Mouse (Mus musculus): Measurements from ENCODE around the gene Atp2b2. TPM values are rescaled to one million over a fixed set of nuclear protein-coding genes. Genes with fewer than 3 reads are reported as not detected.

The Atp2b2 gene
- polyA plus RNA-seq, 1 experiment from 2014 or later: 13.4 TPM

DNA sequence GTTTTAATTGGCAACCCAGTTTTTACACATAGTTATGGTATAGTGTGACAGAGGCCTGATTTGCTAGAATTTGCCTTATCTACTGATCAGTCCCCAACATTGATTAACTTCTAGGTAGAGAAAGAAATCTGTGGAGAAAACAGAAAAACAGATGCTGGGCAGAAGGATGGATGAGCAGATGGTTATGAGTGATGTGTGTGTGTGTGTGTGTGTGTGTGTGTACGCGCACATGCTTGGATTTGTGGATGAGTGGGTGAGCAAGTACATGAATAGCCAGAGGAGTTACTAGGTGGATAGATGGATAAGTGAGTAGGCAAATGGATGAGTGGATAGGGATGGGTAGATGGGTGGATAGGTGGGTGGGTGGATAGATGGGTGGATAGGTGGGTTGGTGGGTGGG, 20.7 kb upstream of the Atp2b2 start:
- ATAC-seq (no peak), DNase-seq (ENCODE audit: low spot score) (peak; percentile 17)
- no peak overlapping the region for H3K4me2 ChIP-seq (ENCODE audit: low read length)
- H3K27ac ChIP-seq (ENCODE audit: low read depth, low read length): no peak overlapping the region
- 86% methylated on average over 2 of the region's 2 CpGs for WGBS
- no peaks in the 10 kb centered on the region for H3K27me3 ChIP-seq (replicated peaks; ENCODE audit: control insufficient read depth, insufficient read depth, low read length)
- H3K36me3 ChIP-seq (ENCODE audit: control insufficient read depth, insufficient read depth, low read length): no peaks in the 10 kb centered on the region
- H3K9me3 ChIP-seq (replicated peaks; ENCODE audit: control insufficient read depth, low read length): no peaks in the 10 kb centered on the region
- no peaks in the 10 kb centered on the region for H3K4me1 ChIP-seq (ENCODE audit: control insufficient read depth, insufficient read depth, low read length)
- no peak overlapping the region for H3K9ac ChIP-seq (ENCODE audit: low read length)
- no peak overlapping the region for H3K4me3 ChIP-seq (ENCODE audit: low read depth, low read length)

DNA sequence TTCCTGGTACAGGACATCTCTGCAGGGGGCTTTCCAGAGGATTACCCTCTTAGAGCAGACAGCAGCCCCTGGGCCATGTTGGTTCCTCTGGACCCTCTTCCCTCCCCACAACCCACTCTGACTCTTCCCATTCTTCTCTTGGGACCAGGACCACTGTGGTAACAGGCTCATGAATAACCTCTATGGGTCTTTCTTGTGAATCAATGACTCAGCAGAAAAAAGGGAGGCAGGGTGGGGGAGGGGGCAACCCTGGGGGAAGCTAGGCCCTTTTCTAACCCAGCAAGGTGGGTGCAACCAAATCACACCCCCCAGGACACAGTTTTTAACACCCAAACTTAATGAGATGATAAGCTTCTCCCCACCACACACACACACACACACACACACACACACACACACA, 20.3 kb upstream of the Atp2b2 start:
- H3K9me3 ChIP-seq (replicated peaks; ENCODE audit: control insufficient read depth, low read length): no peaks in the 10 kb centered on the region
- H3K36me3 ChIP-seq (ENCODE audit: control insufficient read depth, insufficient read depth, low read length): no peaks in the 10 kb centered on the region
- no peaks in the 10 kb centered on the region for H3K4me1 ChIP-seq (ENCODE audit: control insufficient read depth, insufficient read depth, low read length)
- H3K27ac ChIP-seq (ENCODE audit: low read depth, low read length): no peak overlapping the region
- H3K27me3 ChIP-seq (replicated peaks; ENCODE audit: control insufficient read depth, insufficient read depth, low read length): no peaks in the 10 kb centered on the region
- no peak for ATAC-seq
- no peak for DNase-seq (ENCODE audit: low spot score)
- no peak overlapping the region for H3K9ac ChIP-seq (ENCODE audit: low read length)
- no peak overlapping the region for H3K4me3 ChIP-seq (ENCODE audit: low read depth, low read length)
- H3K4me2 ChIP-seq (ENCODE audit: low read length): no peak overlapping the region

DNA sequence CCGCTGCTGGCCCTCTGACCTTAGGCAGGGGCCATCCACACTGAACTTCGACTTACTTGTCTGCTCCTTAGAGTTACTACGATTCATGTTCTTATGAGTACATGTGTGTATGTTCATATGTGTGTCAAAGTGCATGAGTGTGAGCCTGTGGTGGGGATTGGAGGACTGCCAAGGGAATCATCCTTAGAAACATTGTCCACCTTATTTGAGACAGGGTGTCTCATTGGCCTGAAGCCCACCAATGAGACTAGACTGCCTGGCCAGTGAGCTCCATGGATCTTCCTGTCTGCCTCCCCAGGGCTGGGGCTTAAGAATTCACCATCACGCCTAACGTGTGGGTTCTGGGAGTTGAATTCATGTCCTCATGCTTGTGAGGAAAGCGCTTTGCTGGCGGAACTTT, 16.8 kb upstream of the Atp2b2 start:
- 88% methylated on average over 7 of the region's 7 CpGs for WGBS
- Histone ChIP-seq H3K4me2 (ENCODE audit: low read length) (no peak overlapping the region), H3K9me3 (replicated peaks; ENCODE audit: control insufficient read depth, low read length) (no peaks in the 10 kb centered on the region), H3K4me3 (ENCODE audit: low read depth, low read length) (no peak overlapping the region), H3K36me3 (ENCODE audit: control insufficient read depth, insufficient read depth, low read length) (no peaks in the 10 kb centered on the region), H3K27ac (ENCODE audit: low read depth, low read length) (no peak overlapping the region), H3K27me3 (replicated peaks; ENCODE audit: control insufficient read depth, insufficient read depth, low read length) (no peaks in the 10 kb centered on the region), H3K4me1 (ENCODE audit: control insufficient read depth, insufficient read depth, low read length) (no peaks in the 10 kb centered on the region), H3K9ac (ENCODE audit: low read length) (no peak overlapping the region)
- no peak for DNase-seq (ENCODE audit: low spot score)
- ATAC-seq: no peak

DNA sequence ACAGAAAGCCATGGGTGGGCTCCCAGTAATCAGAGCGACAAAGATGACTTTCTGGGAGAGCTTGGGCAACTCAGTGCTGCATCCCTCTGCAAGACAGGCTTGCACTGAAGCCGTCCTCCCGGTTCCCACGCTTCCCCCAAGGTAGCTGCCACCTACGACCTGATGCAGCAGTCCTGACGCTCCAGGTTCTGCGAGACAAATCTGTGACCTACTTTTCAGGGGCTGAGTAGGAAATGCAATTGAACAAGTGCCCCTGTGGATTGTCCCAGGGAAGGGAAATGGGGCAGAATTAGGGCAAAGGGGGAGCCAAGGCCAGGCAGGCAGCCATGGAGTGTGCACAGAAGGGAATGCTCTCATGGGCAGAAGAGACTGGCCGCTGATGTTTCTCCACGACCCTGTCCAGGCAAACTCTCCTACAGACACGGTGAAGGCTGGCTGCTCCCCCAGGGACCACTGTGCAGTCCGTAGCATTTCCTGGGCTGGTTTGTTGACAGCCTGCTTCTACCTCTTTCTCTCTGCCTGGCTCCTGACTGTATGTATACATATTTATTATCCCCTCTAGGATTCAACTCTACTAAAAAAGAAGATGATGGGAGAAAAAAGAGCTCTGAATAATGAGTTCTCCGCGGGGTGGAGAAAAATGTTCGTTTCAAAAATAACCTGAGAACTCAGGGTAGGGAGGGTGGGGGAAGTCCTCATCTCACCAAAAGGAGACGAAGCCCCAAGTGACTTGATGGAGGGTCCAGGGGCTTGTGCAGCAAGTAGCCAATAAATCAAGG, 15.8 kb upstream of the Atp2b2 start:
- Histone ChIP-seq H3K27me3 (replicated peaks; ENCODE audit: control insufficient read depth, insufficient read depth, low read length) (no peaks in the 10 kb centered on the region), H3K36me3 (ENCODE audit: control insufficient read depth, insufficient read depth, low read length) (no peaks in the 10 kb centered on the region), H3K4me1 (ENCODE audit: control insufficient read depth, insufficient read depth, low read length) (no peaks in the 10 kb centered on the region), H3K9ac (ENCODE audit: low read length) (no peak overlapping the region), H3K4me2 (ENCODE audit: low read length) (no peak overlapping the region), H3K9me3 (replicated peaks; ENCODE audit: control insufficient read depth, low read length) (no peaks in the 10 kb centered on the region), H3K4me3 (ENCODE audit: low read depth, low read length) (no peak overlapping the region), H3K27ac (ENCODE audit: low read depth, low read length) (no peak overlapping the region)
- WGBS: 76% methylated on average over 15 of the region's 15 CpGs
- no peak for ATAC-seq
- no peak for DNase-seq (ENCODE audit: low spot score)

DNA sequence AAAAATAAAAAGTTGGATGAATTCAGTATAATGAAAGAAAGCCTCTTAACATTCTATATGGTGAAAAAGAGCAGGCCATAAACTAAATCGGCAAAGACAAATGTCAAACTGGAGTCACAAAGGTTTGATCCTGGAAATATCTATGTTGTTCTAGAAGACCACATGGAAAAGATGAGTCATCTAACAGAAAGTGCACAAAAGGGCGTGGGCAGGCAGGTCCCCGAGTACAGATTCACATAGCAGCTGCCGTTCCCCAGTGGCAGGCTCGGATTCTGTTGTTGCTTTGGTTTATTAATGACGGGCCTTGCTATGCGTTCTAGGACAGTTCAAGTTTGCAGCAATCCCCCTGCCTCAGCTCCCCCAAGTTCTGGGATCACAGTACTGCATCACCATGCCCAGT, 12.9 kb upstream of the Atp2b2 start:
- 91% methylated on average over 7 of the region's 7 CpGs for WGBS
- no peak overlapping the region for H3K4me2 ChIP-seq (ENCODE audit: low read length)
- H3K36me3 ChIP-seq (ENCODE audit: control insufficient read depth, insufficient read depth, low read length): no peaks in the 10 kb centered on the region
- no peaks in the 10 kb centered on the region for H3K27me3 ChIP-seq (replicated peaks; ENCODE audit: control insufficient read depth, insufficient read depth, low read length)
- H3K4me1 ChIP-seq (ENCODE audit: control insufficient read depth, insufficient read depth, low read length): no peaks in the 10 kb centered on the region
- H3K27ac ChIP-seq (ENCODE audit: low read depth, low read length): no peak overlapping the region
- ATAC-seq (no peak), DNase-seq (ENCODE audit: low spot score) (no peak)
- no peak overlapping the region for H3K4me3 ChIP-seq (ENCODE audit: low read depth, low read length)
- no peaks in the 10 kb centered on the region for H3K9me3 ChIP-seq (replicated peaks; ENCODE audit: control insufficient read depth, low read length)
- no peak overlapping the region for H3K9ac ChIP-seq (ENCODE audit: low read length)

DNA sequence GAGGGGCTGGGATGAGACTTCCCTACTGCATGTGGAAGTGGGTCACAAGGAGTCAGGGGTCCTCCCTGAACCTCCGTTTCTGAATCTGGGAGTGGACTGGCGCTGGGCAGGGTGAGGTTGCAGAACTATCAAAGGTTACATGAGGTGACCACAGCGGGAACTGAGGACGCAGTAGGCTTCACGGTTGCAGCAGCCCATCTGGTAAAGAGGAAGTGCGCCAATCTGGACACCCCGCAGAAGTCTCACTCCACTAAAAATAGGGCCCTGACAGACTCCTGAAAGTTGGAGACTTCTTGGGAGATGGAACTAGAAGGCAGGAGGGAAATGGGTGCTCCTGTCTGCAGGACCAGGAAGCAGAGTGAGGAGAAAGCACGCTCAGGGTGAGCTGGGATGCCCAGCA, 2.5 kb upstream of the Atp2b2 start:
- no peak overlapping the region for H3K4me2 ChIP-seq (ENCODE audit: low read length)
- H3K27me3 ChIP-seq (replicated peaks; ENCODE audit: control insufficient read depth, insufficient read depth, low read length): peaks cover 19% of the 10 kb centered on the region
- H3K27ac ChIP-seq (ENCODE audit: low read depth, low read length): no peak overlapping the region
- no peaks in the 10 kb centered on the region for H3K4me1 ChIP-seq (ENCODE audit: control insufficient read depth, insufficient read depth, low read length)
- WGBS: 83% methylated on average over 8 of the region's 8 CpGs
- no peak overlapping the region for H3K4me3 ChIP-seq (ENCODE audit: low read depth, low read length)
- DNase-seq (ENCODE audit: low spot score) (no peak), ATAC-seq (no peak)
- no peak overlapping the region for H3K9ac ChIP-seq (ENCODE audit: low read length)
- H3K36me3 ChIP-seq (ENCODE audit: control insufficient read depth, insufficient read depth, low read length): no peaks in the 10 kb centered on the region
- H3K9me3 ChIP-seq (replicated peaks; ENCODE audit: control insufficient read depth, low read length): no peaks in the 10 kb centered on the region

DNA sequence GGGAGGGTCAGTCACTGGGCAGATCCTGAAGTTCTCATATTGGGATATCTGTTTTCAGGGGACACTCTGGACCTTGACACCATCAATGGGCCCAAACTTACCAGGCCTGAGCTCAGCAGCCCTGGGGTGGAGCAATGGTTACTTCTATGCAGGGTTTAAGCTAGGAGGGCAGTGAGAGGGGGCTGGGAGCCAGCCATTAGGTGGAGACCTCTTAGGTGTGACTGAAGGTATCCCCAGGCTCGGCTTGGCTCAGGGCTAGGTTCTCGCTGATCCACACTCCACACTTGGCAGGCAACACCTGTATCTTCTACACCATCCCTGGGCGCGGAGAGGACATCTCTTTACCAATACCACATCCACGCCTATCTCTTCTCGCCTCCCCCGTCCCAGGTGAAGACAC, 423 bp upstream of the Atp2b2 start:
- ATAC-seq: no peak
- DNase-seq (ENCODE audit: low spot score): no peak
- H3K4me3 ChIP-seq (ENCODE audit: low read depth, low read length): no peak overlapping the region
- H3K4me2 ChIP-seq (ENCODE audit: low read length): no peak overlapping the region
- peaks cover 20% of the 10 kb centered on the region for H3K27me3 ChIP-seq (replicated peaks; ENCODE audit: control insufficient read depth, insufficient read depth, low read length)
- no peaks in the 10 kb centered on the region for H3K9me3 ChIP-seq (replicated peaks; ENCODE audit: control insufficient read depth, low read length)
- WGBS: 90% methylated on average over 7 of the region's 7 CpGs
- H3K4me1 ChIP-seq (ENCODE audit: control insufficient read depth, insufficient read depth, low read length): no peaks in the 10 kb centered on the region
- no peak overlapping the region for H3K9ac ChIP-seq (ENCODE audit: low read length)
- no peaks in the 10 kb centered on the region for H3K36me3 ChIP-seq (ENCODE audit: control insufficient read depth, insufficient read depth, low read length)
- H3K27ac ChIP-seq (ENCODE audit: low read depth, low read length): no peak overlapping the region

DNA sequence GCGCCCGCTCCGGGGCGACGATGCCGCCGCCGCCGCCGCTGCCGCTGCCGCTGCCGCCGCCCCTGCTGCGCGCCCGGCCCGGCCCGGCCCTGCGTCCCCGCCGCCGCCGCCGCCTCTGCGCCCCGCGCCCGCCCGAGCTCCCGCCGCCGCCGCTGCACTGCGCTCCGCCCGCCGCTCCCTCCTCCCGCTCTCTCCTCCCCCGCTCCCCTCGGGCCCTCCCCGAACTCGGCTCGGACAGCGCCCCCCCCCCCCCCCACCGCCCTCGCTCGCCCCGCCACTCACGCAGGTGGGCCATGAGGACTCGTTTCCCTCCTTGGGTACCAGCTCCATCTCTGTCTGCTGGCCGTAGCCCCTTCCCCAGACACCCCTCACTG, 515 bp downstream of the Atp2b2 start:
- Histone ChIP-seq H3K4me2 (ENCODE audit: low read length) (peak overlapping the region; percentile 99), H3K27me3 (replicated peaks; ENCODE audit: control insufficient read depth, insufficient read depth, low read length) (peaks cover 20% of the 10 kb centered on the region), H3K36me3 (ENCODE audit: control insufficient read depth, insufficient read depth, low read length) (no peaks in the 10 kb centered on the region), H3K9me3 (replicated peaks; ENCODE audit: control insufficient read depth, low read length) (no peaks in the 10 kb centered on the region), H3K9ac (ENCODE audit: low read length) (peak overlapping the region; percentile 77), H3K4me3 (ENCODE audit: low read depth, low read length) (peak overlapping the region; percentile 60), H3K4me1 (ENCODE audit: control insufficient read depth, insufficient read depth, low read length) (no peaks in the 10 kb centered on the region), H3K27ac (ENCODE audit: low read depth, low read length) (no peak overlapping the region)
- WGBS: 1% methylated on average over 6 of the region's 52 CpGs
- DNase-seq (ENCODE audit: low spot score) (peak; percentile 9), ATAC-seq (peak; percentile 61; the same call in 1 of the 2 replicates)

DNA sequence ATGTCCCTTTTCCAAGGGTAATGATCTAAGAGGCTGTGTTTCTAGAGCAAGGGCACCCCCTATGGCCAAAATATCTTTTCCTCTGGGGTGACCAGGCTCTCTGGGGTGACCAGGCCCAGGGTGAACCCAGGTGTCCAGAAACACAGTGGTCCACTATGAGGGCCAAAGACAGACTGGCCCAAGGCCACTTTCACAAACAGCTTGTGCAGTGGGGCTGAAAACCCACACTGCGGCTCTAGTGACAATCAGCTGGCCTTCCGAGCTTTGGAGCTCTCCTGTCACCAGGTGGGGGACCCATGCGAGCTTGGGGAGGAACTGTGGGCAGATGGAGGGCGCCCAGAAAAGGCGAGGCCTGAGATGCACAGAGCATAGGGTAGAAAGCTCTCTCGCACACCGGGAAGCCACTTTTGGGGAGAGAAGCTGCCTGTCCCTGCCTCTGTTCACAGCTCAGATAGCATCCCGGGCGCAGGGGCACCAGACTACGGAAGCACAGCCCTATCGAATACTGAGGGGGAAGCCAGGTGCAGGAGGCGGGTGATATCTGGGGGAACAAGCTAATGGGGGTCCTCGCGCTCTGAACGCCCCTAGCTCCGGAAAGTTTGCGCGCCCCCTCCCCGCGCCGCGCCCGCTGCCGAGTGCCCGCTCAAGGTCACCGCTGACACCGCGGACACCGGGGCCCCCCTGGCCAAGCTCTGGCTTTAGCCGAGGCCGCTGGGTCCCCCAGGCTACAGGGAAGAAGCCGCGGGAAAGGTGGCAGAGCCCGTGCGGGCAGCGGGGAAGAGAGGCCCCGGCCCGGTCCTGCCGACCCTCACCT, 1.1 kb downstream of the Atp2b2 start:
- peak; percentile 51 for ATAC-seq
- Histone ChIP-seq H3K27ac (ENCODE audit: low read depth, low read length) (no peak overlapping the region), H3K4me1 (ENCODE audit: control insufficient read depth, insufficient read depth, low read length) (no peaks in the 10 kb centered on the region), H3K4me3 (ENCODE audit: low read depth, low read length) (peak overlapping the region; percentile 60), H3K4me2 (ENCODE audit: low read length) (peak overlapping the region; percentile 99), H3K27me3 (replicated peaks; ENCODE audit: control insufficient read depth, insufficient read depth, low read length) (peaks cover 20% of the 10 kb centered on the region), H3K9me3 (replicated peaks; ENCODE audit: control insufficient read depth, low read length) (no peaks in the 10 kb centered on the region), H3K36me3 (ENCODE audit: control insufficient read depth, insufficient read depth, low read length) (no peaks in the 10 kb centered on the region), H3K9ac (ENCODE audit: low read length) (peak overlapping the region; percentile 77)
- WGBS: 2% methylated on average over 31 of the region's 39 CpGs
- DNase-seq (ENCODE audit: low spot score): peak; percentile 42

Measured in forebrain, embryonic 14.5 days (tissue).